Mouse (Mus musculus): ENCODE data around the gene Phldb1. TPM values are rescaled to one million over a fixed set of nuclear protein-coding genes. Genes with fewer than 3 reads are reported as not detected.

Gene Phldb1
- total and polyA plus RNA-seq, 3 experiments: 13.8 to 23.0 TPM; not detected in 1

- DNase-seq (ENCODE audit: low read depth, low spot score): no peak
- peaks cover 17 to 18% of the 10 kb centered on the region in 2 experiments for H3K4me1 ChIP-seq (ENCODE audit: control insufficient read depth in 1 of 2, insufficient read depth in 2 of 2, low read length in 2 of 2)
- H3K4me3 ChIP-seq (ENCODE audit: control insufficient read depth in 1 of 2, insufficient read depth in 1 of 2, low read depth in 2 of 2, low read length in 2 of 2): no peak overlapping the region
- H3K27me3 ChIP-seq (ENCODE audit: control insufficient read depth in 1 of 2, insufficient read depth in 2 of 2, low read length in 2 of 2): no peaks in the 10 kb centered on the region
- no peak overlapping the region for H3K9ac ChIP-seq (ENCODE audit: control insufficient read depth, low read depth, low read length, poor library complexity, severe bottlenecking)
- no peaks in the 10 kb centered on the region for H3K9me3 ChIP-seq (replicated peaks; ENCODE audit: insufficient read depth, low read length)
- TF ChIP-seq POLR2AphosphoS2 (IDR thresholded peaks at IDR 0.05; ENCODE audit: low read length): no peak
- no peak for TF ChIP-seq SMC3 (IDR thresholded peaks at IDR 0.05; ENCODE audit: low read depth, low read length)
- no peak for TF ChIP-seq CTCF (IDR thresholded peaks at IDR 0.05 in 2 of 3, conservative IDR thresholded peaks at IDR 0.05 in 1 of 3; ENCODE audit: control insufficient read depth in 1 of 3, insufficient read depth in 1 of 3, low read depth in 2 of 3, low read length in 3 of 3, poor library complexity in 1 of 3, severe bottlenecking in 1 of 3)
- TF ChIP-seq USF1 (IDR thresholded peaks at IDR 0.05; ENCODE audit: low read depth, low read length): no peak
- TF ChIP-seq ELF1 (IDR thresholded peaks at IDR 0.05; ENCODE audit: low read depth, low read length): no peak
- TF ChIP-seq EP300 (IDR thresholded peaks at IDR 0.05; ENCODE audit: low read depth in 1 of 2, low read length in 2 of 2): no peak
- no peak for TF ChIP-seq MAZ (IDR thresholded peaks at IDR 0.05; ENCODE audit: low read depth, low read length)
- TF ChIP-seq ZMIZ1 (IDR thresholded peaks at IDR 0.05; ENCODE audit: low read depth, low read length): no peak
- no peak for TF ChIP-seq MYB (IDR thresholded peaks at IDR 0.05; ENCODE audit: low read depth, low read length)
- no peak for TF ChIP-seq ETS1 (IDR thresholded peaks at IDR 0.05; ENCODE audit: low read depth, low read length)
- TF ChIP-seq RCOR1 (IDR thresholded peaks at IDR 0.05; ENCODE audit: low read depth, low read length): no peak
- no peak for TF ChIP-seq GATA1 (IDR thresholded peaks at IDR 0.05; ENCODE audit: low read depth, low read length)
- TF ChIP-seq NELFE (IDR thresholded peaks at IDR 0.05; ENCODE audit: low read depth, low read length): no peak
- TF ChIP-seq JUND (IDR thresholded peaks at IDR 0.05; ENCODE audit: low read depth, low read length): no peak
- H3K27ac ChIP-seq (ENCODE audit: control insufficient read depth, low read depth, low read length): no peak overlapping the region
- H3K79me2 ChIP-seq (ENCODE audit: control insufficient read depth, insufficient read depth, low read length, poor library complexity): no peaks in the 10 kb centered on the region
- peaks cover 0 to 13% of the 10 kb centered on the region in 2 experiments; a peak in 2 of 4 replicates for H3K36me3 ChIP-seq (ENCODE audit: control insufficient read depth in 1 of 2, insufficient read depth in 2 of 2, low read length in 2 of 2)
These were observed 21.9 kb downstream of the Phldb1 start for GRCm38 (mm10) chr9:44713080-44713479.

- no peaks in the 10 kb centered on the region for H3K27me3 ChIP-seq (ENCODE audit: control insufficient read depth in 1 of 2, insufficient read depth in 2 of 2, low read length in 2 of 2)
- H3K27ac ChIP-seq (ENCODE audit: control insufficient read depth, low read depth, low read length): no peak overlapping the region
These were observed 23.4 kb downstream of the Phldb1 start for GRCm38 (mm10) chr9:44711602-44712001.

More at GRCm38 (mm10) chr9:44711602-44712001, 23.4 kb downstream of the Phldb1 start:
- Histone ChIP-seq H3K4me3 (ENCODE audit: control insufficient read depth in 1 of 2, insufficient read depth in 1 of 2, low read depth in 2 of 2, low read length in 2 of 2) (no peak overlapping the region), H3K36me3 (ENCODE audit: control insufficient read depth in 1 of 2, insufficient read depth in 2 of 2, low read length in 2 of 2) (peaks cover 0 to 3% of the 10 kb centered on the region in 2 experiments; a peak in 2 of 4 replicates), H3K4me1 (ENCODE audit: control insufficient read depth in 1 of 2, insufficient read depth in 2 of 2, low read length in 2 of 2) (peaks cover 3 to 6% of the 10 kb centered on the region in 2 experiments), H3K9ac (ENCODE audit: control insufficient read depth, low read depth, low read length, poor library complexity, severe bottlenecking) (no peak overlapping the region), H3K79me2 (ENCODE audit: control insufficient read depth, insufficient read depth, low read length, poor library complexity) (no peaks in the 10 kb centered on the region), H3K9me3 (replicated peaks; ENCODE audit: insufficient read depth, low read length) (no peaks in the 10 kb centered on the region)
- TF ChIP-seq ZMIZ1 (IDR thresholded peaks at IDR 0.05; ENCODE audit: low read depth, low read length) (no peak), NELFE (IDR thresholded peaks at IDR 0.05; ENCODE audit: low read depth, low read length) (no peak), ETS1 (IDR thresholded peaks at IDR 0.05; ENCODE audit: low read depth, low read length) (no peak), TBP (IDR thresholded peaks at IDR 0.05; ENCODE audit: low read depth, low read length) (no peak), MYC (IDR thresholded peaks at IDR 0.05; ENCODE audit: low read depth, low read length) (no peak), USF1 (IDR thresholded peaks at IDR 0.05; ENCODE audit: low read depth, low read length) (no peak), SIN3A (IDR thresholded peaks at IDR 0.05; ENCODE audit: low read length) (no peak), EP300 (IDR thresholded peaks at IDR 0.05; ENCODE audit: low read depth in 1 of 2, low read length in 2 of 2) (no peak), TCF12 (IDR thresholded peaks at IDR 0.05; ENCODE audit: low read depth, low read length) (no peak), ZKSCAN1 (IDR thresholded peaks at IDR 0.05; ENCODE audit: low read depth, low read length) (no peak), USF2 (IDR thresholded peaks at IDR 0.05; ENCODE audit: borderline replicate concordance in 1 of 2, insufficient read depth in 1 of 2, low read depth in 1 of 2, low read length in 2 of 2) (no peak)
- no peak for DNase-seq (ENCODE audit: low read depth, low spot score)
